Mouse (Mus musculus): ENCODE measurements around the gene Enpp1.
"Not testable (repeated sequence)": the region's sequence is repeated elsewhere in the genome, so short reads cannot be mapped to it uniquely, and the experiment has no call there.

Enpp1 gene

DNA sequence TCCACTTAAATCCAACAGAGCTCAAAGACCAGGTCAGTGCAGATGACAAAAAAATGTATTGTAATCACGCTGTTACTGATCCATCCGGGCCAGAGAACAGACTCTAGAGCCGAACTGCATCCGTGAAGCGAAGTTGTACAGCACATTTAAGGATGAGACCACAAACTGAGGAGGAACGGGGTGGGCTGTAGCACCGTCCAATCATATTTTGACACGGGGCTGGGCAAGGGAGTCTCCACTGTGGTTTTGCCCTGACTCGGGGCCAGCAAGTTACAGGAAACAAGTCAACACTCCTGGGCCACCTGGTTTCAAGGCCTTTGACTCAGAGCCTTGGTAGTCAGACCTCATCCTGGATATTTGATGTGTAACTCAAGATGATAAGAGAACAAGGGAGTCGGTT is 76.1 kb downstream of the Enpp1 start:
- DNase-seq = no peak

DNA sequence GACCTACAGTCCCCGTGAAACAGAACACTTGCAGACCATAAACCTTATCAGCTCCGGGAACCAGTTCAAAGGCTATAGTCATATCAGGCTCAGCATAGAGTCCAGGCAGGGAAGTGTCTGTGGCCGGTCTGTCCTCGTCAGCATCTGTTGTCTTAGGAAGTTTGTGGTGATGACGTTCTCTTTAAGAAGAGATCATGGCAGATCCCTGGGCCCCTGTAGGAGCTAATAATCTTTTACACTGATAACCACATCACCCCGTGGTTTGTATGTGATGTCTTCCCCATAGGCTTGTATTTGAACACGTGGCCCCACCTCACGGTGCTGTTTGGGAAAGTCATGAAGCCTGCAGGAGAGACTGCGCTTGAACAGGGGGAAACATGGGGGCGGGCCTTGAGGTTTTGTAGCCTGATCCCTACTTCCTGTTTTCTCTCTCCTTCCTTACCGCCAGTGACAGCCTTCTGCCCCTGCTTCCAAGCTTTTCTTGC is 76.6 kb downstream of the Enpp1 start:
- no peak for DNase-seq

DNA sequence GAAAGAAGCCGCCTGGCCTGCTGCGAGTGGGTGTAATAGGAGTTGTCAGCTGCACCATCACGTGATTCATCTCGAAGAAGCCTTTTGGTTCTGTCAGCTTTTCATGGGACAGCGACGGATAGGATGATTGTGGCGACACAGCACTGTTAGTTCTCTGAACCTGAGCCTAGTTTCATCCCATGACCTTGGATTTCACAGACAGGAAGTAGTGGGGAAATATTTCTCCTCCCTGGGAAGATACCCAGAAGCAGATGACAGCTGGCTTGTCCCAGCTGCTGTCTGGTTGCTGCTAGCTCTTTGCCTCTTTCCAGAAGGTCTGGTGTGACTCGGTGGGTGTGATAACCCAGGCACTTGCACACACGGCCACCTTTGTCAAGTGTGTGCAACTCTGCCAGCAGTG is 77.7 kb downstream of the Enpp1 start:
- no peak for DNase-seq

DNA sequence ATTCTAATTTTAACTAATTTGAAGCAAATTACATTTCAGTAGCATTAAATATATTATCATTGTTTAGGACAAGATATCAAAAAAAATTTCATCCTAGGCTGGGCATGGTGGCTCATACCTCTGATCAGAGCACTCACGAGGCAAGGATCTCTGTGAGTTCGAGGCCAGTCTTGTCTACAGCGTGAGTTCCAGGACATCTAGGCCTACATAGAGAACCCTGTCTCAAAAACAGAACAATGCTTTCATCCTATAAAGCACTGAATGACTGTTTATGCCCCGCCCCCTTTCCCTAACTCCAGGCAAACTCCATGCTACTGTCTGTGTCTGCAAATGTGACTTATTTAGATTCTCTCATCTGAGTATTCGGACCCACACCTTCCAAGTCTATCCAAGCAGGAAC is 80.8 kb downstream of the Enpp1 start:
- no peak for DNase-seq

DNA sequence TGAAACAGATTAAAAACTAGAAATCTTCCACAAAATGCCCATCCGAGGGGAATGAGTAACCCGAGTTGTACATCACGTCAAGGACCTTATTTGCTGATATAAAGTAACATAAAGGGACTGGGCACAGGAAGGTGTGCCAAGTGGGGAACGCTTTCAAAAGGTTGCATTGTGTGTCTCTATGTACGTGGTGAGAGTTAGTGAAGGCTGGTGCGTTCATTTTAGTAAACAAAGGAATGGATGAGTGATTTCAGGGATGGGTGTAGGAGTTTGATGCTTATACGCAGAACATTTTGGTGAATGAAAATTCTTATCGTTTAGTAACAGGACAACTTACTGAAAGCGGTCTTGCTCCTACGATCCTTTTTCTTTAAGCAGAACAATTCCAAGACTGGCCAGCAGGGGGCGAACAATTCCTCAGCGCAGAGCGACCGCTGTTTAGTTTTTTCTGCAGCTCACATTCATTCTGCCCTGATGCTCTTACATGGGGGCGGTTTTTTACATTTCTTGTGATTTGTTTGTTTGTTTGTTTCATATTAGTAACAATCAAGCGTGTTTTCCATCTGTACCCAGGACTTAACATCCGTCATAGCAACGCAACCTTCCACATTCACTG is 81.4 kb downstream of the Enpp1 start:
- peak; percentile 83 for DNase-seq

DNA sequence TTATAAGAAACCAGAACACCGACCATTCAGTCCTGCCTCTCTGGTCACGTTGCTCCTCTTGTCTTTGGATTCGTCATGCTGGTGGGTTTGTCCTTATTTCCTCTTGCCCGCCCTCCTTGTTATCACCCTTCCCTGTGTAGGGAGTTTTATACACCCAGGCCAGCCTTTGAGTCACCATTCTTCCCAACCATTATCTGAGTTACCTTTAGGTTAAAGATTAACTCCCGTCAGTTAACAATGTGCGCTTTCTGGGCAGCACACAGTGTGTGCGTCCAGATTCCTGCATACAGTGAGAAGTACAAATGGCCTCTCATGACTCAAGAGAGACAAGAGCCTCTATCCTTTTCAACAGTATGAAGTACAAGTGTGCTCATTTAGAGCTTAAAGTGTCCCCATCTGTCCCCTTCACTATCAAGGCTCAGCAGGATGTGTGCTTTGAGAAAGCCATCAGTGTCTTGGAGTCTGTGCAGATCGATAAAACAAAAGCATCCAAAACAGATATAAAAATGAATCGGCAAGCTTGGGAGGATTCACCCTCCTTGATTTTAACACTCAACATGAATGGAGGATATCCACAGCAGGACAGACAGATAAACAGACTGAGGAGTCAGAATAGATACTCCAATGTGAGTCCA is 82.8 kb downstream of the Enpp1 start:
- no peak for DNase-seq

DNA sequence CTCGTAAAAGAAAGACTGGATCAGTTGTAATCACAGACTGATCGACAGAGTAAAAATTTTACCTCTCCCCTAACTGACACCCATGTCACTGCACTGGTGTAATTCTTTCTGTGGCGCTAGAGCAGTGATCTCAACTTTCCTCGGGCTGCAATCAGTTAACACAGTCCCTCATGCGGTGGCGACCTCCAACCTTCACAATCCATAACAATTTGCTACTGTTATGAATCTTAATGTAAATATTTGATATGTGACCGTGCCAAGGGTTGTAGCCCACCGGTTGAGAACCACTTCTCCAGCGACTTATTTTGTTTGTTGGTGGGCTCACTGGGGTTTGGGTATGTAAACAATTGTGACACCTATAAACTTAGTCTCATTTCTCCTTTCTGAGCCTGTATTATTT is 83.5 kb downstream of the Enpp1 start:
- DNase-seq = no peak

DNA sequence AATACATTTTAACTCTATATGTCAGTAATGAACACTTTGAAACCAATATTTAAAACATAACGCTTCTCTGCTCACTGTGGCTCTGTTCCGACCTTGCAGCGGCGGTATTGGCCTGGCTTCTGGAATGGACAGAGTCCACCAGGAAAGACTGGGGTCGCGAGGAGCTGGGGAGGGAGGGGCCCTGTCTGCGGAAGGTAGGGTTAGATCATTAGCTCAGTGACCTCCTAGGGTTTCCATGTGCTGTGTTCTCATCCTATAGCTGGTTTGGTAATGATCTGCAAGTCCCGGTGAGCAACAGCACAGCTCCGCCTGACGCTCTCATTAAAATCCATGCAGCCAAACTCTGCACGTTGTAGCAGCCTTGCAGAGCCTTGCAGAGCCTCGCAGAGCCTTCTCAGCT is 84.7 kb downstream of the Enpp1 start:
- no peak for DNase-seq

DNA sequence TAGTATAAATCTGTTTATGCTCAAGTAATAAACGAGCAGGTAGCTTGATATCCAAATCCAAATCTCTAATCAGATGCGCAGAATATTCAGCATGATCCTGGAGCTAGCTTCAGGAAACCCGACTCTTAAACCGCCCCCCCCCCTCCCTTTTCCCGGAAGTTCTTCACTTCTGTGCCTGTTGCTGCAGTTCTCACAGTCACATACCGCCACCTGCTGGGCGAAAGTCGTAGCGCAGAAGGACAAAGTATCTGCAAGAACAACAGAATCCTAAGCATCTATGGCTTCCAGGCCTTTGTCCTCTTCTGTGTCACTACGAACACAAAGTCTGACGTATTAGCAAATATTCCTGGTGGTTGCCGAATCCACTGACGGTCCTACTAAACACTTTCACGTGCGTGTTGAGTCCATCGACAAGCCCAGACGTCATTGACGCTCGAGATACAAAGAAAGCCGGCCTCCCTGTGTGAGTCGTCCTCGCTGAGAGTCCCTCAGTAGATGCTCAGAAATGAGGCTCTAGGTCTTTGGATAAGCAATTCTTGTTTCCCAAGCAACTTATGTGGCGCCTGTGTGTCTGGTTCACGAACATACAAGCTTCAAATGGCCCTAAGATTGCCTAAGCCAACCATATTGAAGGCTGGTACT is 86.8 kb downstream of the Enpp1 start:
- peak; percentile 90 for DNase-seq

DNA sequence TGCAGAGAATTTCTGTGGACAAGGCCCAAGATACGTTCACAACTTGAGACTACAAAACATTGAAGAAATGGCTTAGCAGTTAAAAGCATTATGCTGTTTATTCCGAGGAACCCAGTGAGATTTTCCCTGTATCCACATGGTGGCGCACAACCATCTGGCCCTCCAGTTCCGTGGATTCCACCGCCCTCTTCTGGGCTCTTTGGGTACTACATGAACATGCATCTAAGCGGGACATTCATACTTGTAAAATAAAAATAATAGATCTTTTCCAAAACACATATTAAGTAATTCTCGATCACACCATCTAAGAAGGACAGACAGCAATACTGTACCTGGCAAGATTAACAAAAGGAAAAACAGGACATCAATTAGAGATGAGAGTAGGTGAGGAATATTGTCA is 89.4 kb downstream of the Enpp1 start:
- peak; percentile 75 for DNase-seq

DNA sequence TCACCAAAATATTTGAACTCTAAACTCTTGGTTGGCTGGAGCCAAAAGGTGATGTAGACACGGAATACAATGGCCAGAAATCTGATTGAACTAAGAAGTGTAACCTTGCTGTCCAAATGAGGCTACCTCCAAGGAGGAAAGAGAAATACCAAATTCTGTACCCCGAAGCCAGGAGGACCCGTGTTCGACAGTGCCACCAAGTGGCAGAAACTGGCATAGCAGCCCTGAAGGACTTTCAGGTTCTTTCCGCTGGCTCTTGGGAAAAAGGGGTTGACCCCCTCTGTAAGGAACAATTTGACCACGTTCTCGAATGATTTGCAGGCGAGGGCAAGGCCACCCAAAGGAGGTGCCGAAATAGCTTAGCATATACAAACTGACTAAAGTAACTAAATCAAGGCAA is 90.4 kb downstream of the Enpp1 start:
- DNase-seq = peak; percentile 63

DNA sequence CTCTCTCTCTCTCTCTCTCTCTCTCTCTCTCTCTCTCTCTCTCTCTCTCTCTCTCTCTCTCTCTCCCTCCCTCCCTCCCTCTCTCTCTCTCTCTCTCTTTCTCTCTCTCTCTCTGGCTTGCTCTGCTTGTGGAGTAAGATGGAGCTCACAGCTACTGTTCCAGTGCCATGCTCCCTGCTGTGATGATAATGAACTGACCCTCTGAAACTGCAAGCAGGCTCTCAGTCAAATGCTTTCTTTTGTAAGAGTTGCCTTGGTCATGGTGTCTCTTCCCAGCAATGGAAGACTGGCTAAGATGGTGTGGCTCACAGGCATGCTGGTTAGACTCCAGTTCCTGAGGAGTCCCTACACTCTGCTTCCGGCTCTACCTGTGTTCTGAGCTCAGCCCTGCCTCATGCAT is 95.4 kb downstream of the Enpp1 start:
- not testable (repeated sequence) for DNase-seq

DNA sequence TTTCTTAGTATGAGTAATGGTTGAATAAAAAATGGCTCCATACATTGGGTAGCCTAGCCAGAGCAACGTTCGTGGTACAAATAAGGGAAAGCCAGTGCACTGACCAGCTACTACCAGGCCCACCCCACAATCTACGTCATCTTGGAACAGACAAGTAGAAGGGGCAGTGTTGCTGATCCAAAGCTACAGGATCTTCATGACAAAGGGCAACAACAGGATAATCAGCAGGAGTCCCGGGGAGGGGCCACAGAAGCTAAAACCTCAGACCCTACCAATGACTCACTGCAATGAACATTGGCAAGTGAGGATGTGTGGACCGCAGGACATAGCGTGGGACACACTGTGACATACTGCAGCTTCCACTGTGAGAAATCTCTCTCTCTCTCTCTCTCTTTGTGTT is 96.2 kb downstream of the Enpp1 start:
- DNase-seq = no peak

DNA sequence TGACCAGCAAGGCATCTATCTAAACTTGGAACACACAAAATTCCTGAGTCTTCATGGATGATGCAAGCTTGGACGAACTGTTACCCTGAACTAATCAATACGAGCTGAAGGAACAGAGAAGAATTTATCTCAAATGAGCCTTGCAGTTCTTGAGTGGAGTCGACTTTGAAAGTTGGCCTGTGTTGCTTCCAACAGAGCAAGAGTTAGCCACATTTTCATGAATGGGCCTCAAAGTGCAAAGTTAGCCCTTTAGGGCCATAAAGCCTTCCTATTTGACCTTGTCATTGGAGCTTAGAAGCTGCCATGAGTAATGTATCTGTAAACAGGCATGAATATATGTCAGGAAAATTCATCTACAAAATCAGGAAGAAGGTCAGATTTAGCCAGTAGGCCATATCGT is 97.2 kb downstream of the Enpp1 start:
- DNase-seq = no peak

DNA sequence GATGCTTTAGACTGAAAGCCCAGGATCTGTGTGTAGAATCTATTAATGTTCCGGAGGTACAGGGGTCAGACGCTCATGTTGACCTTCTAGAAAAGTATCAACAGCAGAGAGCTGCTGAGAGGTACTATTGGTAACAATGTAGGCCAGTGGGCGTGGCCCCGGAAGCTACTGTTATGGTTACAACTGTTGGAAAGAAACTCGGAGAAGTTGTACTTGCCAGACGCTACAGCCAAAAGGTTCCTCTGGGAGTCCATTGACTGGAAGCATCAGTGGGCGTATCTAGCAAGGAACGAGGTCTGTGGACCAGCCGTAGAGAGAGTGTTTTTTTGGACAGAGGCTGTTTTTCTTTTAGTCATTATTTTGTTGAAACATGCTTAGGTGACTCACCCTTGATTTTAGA is 102.2 kb downstream of the Enpp1 start:
- DNase-seq = no peak

DNA sequence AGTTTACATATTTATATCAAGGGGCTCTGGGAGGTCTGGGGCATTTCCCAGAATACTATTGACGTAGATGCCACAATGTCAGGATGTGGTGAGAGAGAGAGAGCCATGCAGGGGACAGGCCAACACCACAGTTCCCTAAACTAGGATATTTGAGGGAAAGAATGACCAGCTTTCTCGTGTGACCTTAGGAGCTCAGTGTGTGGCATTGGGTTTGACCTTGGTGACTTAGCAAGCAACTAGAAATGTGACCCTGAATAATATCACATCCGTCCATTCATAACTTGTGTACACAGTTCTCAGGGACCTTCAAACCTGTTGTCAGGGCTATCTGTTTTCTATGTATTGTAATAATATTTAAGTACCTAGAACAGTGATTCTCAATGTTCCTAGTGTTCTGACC is 102.8 kb downstream of the Enpp1 start:
- DNase-seq = no peak

DNA sequence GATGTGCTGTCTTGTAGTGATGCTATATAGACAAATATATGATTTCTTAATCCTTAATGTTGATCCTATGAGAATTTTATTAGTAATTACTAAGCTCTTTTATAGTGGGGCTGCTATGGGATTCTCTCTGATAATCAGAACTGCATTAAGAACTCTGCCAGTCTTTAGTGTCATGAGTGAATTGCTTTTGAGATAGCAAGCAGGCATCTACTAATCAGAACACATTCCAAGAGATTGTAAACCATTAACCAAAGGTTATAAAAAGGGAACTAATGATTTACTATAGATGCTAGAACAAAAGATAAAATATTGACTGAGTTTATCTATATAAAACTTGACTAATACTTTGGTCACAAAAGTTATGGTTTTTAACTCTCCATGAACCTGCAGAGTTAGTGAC is 108.2 kb downstream of the Enpp1 start:
- DNase-seq = no peak

DNA sequence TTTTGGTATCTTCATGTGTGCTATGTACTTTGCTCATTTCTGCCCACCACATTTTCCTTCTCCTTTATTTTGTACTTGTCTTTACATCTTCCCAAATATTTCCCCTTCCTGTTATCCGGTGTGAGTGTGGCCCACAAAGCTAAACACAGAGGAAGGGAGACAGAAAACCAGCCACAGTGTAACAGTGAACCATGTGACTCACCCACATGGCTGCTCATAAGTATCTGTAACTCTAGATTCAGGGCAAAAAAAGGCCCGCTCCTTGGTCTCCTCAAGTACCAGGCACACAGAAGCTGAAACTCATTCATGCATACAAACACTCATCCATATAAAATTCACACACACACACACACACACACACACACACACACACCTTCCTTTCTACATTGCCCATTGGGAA is 108.9 kb downstream of the Enpp1 start:
- DNase-seq = no peak

DNA sequence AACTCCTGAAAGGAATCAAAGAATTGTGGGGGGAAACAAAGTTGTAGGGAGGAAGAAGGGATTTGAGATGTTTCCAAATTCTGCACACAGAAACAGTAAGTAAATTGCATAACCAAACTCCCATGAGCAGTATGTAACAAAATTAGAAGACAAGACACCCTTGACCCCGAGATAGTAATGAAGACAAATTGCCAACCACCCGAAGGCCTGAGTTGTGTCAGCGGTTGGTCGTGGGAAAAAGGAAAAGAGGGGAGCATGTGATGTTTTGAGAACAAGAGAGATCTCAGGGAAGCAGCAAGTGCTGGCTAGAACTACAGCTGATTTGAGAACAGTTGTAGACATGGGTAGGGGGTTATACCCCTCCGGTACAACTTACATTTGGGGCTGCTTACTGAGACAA is 112.2 kb downstream of the Enpp1 start:
- DNase-seq = no peak

DNA sequence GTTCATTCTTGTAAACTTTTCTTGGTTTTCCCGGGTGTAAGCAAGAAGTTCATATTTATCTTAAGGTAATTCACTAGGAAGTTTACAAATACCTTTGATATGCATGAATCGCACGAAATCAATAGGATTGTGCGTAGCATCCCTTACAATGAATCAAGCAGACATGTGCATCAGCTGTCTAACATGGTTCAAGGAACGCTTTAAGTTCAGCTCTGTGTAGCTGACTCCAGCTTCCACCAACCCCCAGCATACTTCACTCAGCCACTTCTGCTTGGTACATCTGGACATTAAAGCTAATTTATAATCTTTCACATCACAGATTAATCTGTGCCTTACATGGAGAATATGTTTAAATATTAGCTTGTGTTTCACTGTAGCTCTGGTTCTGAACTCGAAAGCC is 113.3 kb downstream of the Enpp1 start:
- no peak for DNase-seq

DNA sequence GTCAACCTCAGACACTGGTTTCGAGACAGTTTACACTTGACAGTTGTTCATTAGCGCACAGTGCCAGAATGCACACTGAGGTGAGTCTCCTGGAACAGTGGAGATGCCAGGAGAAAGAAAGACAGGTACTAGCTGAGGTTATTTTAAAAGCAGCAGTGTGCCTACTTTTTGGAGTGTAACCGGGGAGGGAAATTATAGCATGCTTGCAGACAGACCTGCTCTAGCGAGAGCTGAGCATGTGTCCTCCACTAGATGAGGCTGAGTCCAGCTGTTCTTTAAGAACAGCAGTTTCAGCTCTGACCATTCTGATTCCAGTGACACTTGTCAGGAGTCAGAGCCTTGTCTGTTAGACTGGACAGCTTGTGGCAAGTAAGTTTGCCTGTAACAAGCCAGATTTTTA is 114.2 kb downstream of the Enpp1 start:
- no peak for DNase-seq

DNA sequence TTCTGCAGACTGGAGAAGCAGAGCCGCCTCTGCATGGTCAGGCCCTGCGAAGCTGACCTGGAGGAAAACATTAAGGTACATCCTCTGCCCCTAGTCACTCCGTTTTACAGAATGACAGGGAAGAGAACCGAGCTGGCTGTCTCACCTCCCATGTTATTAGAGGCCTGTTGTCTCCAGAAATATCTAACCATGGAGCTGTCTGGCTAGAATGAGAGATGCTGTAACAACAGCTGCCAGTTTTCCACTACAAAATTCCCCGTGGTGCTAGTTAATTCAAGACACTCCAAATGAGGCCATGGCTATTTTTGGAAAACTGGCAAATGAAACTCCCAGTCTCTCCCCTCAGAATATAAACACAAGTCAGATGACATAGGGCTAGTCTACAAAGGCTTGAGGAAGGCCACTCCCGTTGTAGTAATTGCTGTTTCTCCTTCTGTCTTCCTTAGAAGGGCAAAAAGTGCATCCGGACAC is 115.1 kb downstream of the Enpp1 start:
- no peak for DNase-seq

DNA sequence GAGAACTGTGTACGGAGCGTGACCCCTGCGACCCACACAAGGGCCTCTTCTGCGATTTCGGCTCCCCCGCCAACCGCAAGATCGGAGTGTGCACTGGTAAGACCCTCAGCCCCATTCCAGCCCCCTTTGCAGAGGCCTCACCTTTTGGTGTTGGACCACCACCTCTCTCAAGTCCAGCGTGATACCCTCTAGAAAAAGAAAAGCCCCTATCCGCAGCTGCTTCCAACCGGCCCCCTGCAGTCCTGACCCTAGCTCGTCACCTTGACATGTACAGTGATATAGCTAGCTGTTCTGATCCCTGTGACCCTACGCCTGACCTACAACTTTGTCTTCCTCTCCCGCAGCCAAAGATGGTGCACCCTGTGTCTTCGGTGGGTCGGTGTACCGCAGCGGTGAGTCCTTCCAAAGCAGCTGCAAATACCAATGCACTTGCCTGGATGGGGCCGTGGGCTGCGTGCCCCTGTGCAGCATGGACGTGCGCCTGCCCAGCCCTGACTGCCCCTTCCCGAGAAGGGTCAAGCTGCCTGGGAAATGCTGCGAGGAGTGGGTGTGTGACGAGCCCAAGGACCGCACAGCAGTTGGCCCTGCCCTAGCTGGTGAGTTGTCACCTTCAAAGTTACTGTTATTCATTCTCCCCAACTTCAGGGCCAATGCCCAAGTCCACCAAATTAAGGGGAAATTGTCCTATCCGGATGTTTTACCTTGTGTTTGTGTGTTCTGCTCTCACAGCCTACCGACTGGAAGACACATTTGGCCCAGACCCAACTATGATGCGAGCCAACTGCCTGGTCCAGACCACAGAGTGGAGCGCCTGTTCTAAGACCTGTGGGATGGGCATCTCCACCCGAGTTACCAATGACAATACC is 115.7 kb downstream of the Enpp1 start:
- DNase-seq = peak; percentile 19
